Mouse (Mus musculus): Measurements from ENCODE around the gene Derl2. TPM values are rescaled to one million over a fixed set of nuclear protein-coding genes. Genes with fewer than 3 reads are reported as not detected.
A peak's percentile ranks its signal among the peaks of the same experiment; 100 is the strongest.

Derl2 gene
- polyA plus RNA-seq, 1 experiment from 2014 or later: 35.2 TPM

- no peaks in the 10 kb centered on the region for H3K9me3 ChIP-seq (replicated peaks)
- no peak for ATAC-seq (ENCODE audit: insufficient number of reproducible peaks, low FRiP score)
- no peaks in the 10 kb centered on the region for H3K27me3 ChIP-seq (replicated peaks)
- no peak overlapping the region for H3K9ac ChIP-seq
- H3K4me1 ChIP-seq (replicated peaks): peaks cover 12% of the 10 kb centered on the region
- H3K36me3 ChIP-seq: peaks cover 69% of the 10 kb centered on the region
- 86% methylated on average over 14 of the region's 14 CpGs for WGBS
- H3K4me2 ChIP-seq: 0 out of 2 replicates have a peak overlapping the region, but pooled peaks have one; percentile 78
- no peak overlapping the region for H3K27ac ChIP-seq (ENCODE audit: poor library complexity, severe bottlenecking)
- no peak overlapping the region for H3K4me3 ChIP-seq
Measured at GRCm38 (mm10) chr11:70980751-70981510, 38.7 kb downstream of the Derl2 start.

- WGBS: 90% methylated on average over 6 of the region's 6 CpGs
- no peak overlapping the region for H3K27ac ChIP-seq (ENCODE audit: poor library complexity, severe bottlenecking)
Measured at GRCm38 (mm10) chr11:70980232-70980631, 39.4 kb downstream of the Derl2 start.

GRCm38 (mm10) chr11:70977293-70977692, 42.3 kb downstream of the Derl2 start:
- H3K27me3 ChIP-seq (replicated peaks): no peaks in the 10 kb centered on the region
- no peak overlapping the region for H3K4me2 ChIP-seq
- no peaks in the 10 kb centered on the region for H3K9me3 ChIP-seq (replicated peaks)
- H3K4me3 ChIP-seq: no peak overlapping the region
- no peak for ATAC-seq (ENCODE audit: insufficient number of reproducible peaks, low FRiP score)
- WGBS: 83% methylated on average over 6 of the region's 6 CpGs
- no peak overlapping the region for H3K27ac ChIP-seq (ENCODE audit: poor library complexity, severe bottlenecking)
- H3K4me1 ChIP-seq (replicated peaks): peaks cover 12% of the 10 kb centered on the region
- peaks cover 84% of the 10 kb centered on the region for H3K36me3 ChIP-seq
- H3K9ac ChIP-seq: no peak overlapping the region

More at GRCm38 (mm10) chr11:70980232-70980631, 39.4 kb downstream of the Derl2 start:
- no peak overlapping the region for H3K4me2 ChIP-seq
- H3K9ac ChIP-seq: no peak overlapping the region
- H3K36me3 ChIP-seq: peaks cover 69% of the 10 kb centered on the region
- no peaks in the 10 kb centered on the region for H3K9me3 ChIP-seq (replicated peaks)
- no peak for ATAC-seq (ENCODE audit: insufficient number of reproducible peaks, low FRiP score)
- H3K4me1 ChIP-seq (replicated peaks): peaks cover 12% of the 10 kb centered on the region
- no peak overlapping the region for H3K4me3 ChIP-seq
- H3K27me3 ChIP-seq (replicated peaks): no peaks in the 10 kb centered on the region

GRCm38 (mm10) chr11:70975193-70975592, 44.4 kb downstream of the Derl2 start:
- no peak for ATAC-seq (ENCODE audit: insufficient number of reproducible peaks, low FRiP score)

GRCm38 (mm10) chr11:70973947-70974346, 45.7 kb downstream of the Derl2 start:
- no peaks in the 10 kb centered on the region for H3K9me3 ChIP-seq (replicated peaks)
- no peak overlapping the region for H3K27ac ChIP-seq (ENCODE audit: poor library complexity, severe bottlenecking)
- H3K4me3 ChIP-seq: no peak overlapping the region
- ATAC-seq (ENCODE audit: insufficient number of reproducible peaks, low FRiP score): no peak
- 79% methylated on average over 4 of the region's 4 CpGs for WGBS
- H3K4me2 ChIP-seq: no peak overlapping the region
- H3K9ac ChIP-seq: no peak overlapping the region
- no peaks in the 10 kb centered on the region for H3K4me1 ChIP-seq (replicated peaks)
- H3K27me3 ChIP-seq (replicated peaks): no peaks in the 10 kb centered on the region
- peaks cover 63% of the 10 kb centered on the region for H3K36me3 ChIP-seq

More at GRCm38 (mm10) chr11:70975193-70975592, 44.4 kb downstream of the Derl2 start:
- no peak overlapping the region for H3K4me2 ChIP-seq
- no peaks in the 10 kb centered on the region for H3K4me1 ChIP-seq (replicated peaks)
- no peak overlapping the region for H3K9ac ChIP-seq
- H3K4me3 ChIP-seq: no peak overlapping the region
- H3K9me3 ChIP-seq (replicated peaks): no peaks in the 10 kb centered on the region
- peaks cover 76% of the 10 kb centered on the region for H3K36me3 ChIP-seq
- no peak overlapping the region for H3K27ac ChIP-seq (ENCODE audit: poor library complexity, severe bottlenecking)
- H3K27me3 ChIP-seq (replicated peaks): no peaks in the 10 kb centered on the region
- WGBS: 78% methylated on average over 2 of the region's 2 CpGs

- WGBS: 76% methylated on average over 1 of the region's 1 CpGs
- Histone ChIP-seq H3K4me1 (replicated peaks) (peaks cover 8% of the 10 kb centered on the region), H3K36me3 (peaks cover 51% of the 10 kb centered on the region), H3K4me2 (no peak overlapping the region), H3K4me3 (no peak overlapping the region), H3K9me3 (replicated peaks) (no peaks in the 10 kb centered on the region), H3K27me3 (replicated peaks) (no peaks in the 10 kb centered on the region), H3K27ac (ENCODE audit: poor library complexity, severe bottlenecking) (no peak overlapping the region), H3K9ac (no peak overlapping the region)
- ATAC-seq (ENCODE audit: insufficient number of reproducible peaks, low FRiP score): no peak
Measured at GRCm38 (mm10) chr11:70972586-70972985, 47.1 kb downstream of the Derl2 start.

GRCm38 (mm10) chr11:70970560-70971540, 48.8 kb downstream of the Derl2 start:
- Histone ChIP-seq H3K9ac (peak overlapping the region; percentile 74), H3K4me3 (peak overlapping the region; percentile 95), H3K27me3 (replicated peaks) (no peaks in the 10 kb centered on the region), H3K4me1 (replicated peaks) (peaks cover 8% of the 10 kb centered on the region), H3K36me3 (peaks cover 45% of the 10 kb centered on the region), H3K9me3 (replicated peaks) (no peaks in the 10 kb centered on the region), H3K4me2 (peak overlapping the region; percentile 80), H3K27ac (ENCODE audit: poor library complexity, severe bottlenecking) (peak overlapping the region; percentile 90)
- peak; percentile 30 for ATAC-seq (ENCODE audit: insufficient number of reproducible peaks, low FRiP score)
- 15% methylated on average over 24 of the region's 24 CpGs for WGBS

- Histone ChIP-seq H3K4me1 (replicated peaks) (peaks cover 8% of the 10 kb centered on the region), H3K27ac (ENCODE audit: poor library complexity, severe bottlenecking) (peak within 1 kb of the TSS; percentile 90), H3K27me3 (replicated peaks) (no peaks in the 10 kb centered on the region), H3K4me3 (peak within 1 kb of the TSS; percentile 95), H3K9ac (peak within 1 kb of the TSS; percentile 97), H3K4me2 (peak within 1 kb of the TSS; percentile 88), H3K36me3 (peaks cover 45% of the 10 kb centered on the region), H3K9me3 (replicated peaks) (no peaks in the 10 kb centered on the region)
- WGBS: 0% methylated on average over 43 of the region's 43 CpGs
- ATAC-seq (ENCODE audit: insufficient number of reproducible peaks, low FRiP score): peak; percentile 97
Measured at GRCm38 (mm10) chr11:70969821-70970559, 49.7 kb downstream of the Derl2 start, which contains the start of the genes Nup88 and Rpain. Gene Nup88, minus strand, starts transcription at chr11:70969973. Gene Rpain, plus strand, starts transcription at chr11:70970213.

- Histone ChIP-seq H3K9ac (peak overlapping the region; percentile 97), H3K36me3 (peaks cover 45% of the 10 kb centered on the region), H3K9me3 (replicated peaks) (no peaks in the 10 kb centered on the region), H3K27me3 (replicated peaks) (no peaks in the 10 kb centered on the region), H3K4me2 (peak overlapping the region; percentile 88), H3K27ac (ENCODE audit: poor library complexity, severe bottlenecking) (peak overlapping the region; percentile 90), H3K4me3 (peak overlapping the region; percentile 95), H3K4me1 (replicated peaks) (peaks cover 8% of the 10 kb centered on the region)
- ATAC-seq (ENCODE audit: insufficient number of reproducible peaks, low FRiP score): peak; percentile 15
- under 1% methylated on average over 25 of the region's 25 CpGs for WGBS
Measured at GRCm38 (mm10) chr11:70969271-70969794, 50.3 kb downstream of the Derl2 start.

- no peak for ATAC-seq (ENCODE audit: insufficient number of reproducible peaks, low FRiP score)
- Histone ChIP-seq H3K4me2 (no peak overlapping the region), H3K4me1 (replicated peaks) (peaks cover 8% of the 10 kb centered on the region), H3K36me3 (peaks cover 72% of the 10 kb centered on the region), H3K4me3 (no peak overlapping the region), H3K9me3 (replicated peaks) (no peaks in the 10 kb centered on the region), H3K27me3 (replicated peaks) (no peaks in the 10 kb centered on the region), H3K27ac (ENCODE audit: poor library complexity, severe bottlenecking) (no peak overlapping the region), H3K9ac (no peak overlapping the region)
- WGBS: 82% methylated on average over 4 of the region's 4 CpGs
Measured at GRCm38 (mm10) chr11:70964222-70964907, 55.3 kb downstream of the Derl2 start.

Data from heart, embryonic 12.5 days (tissue).